Mouse (Mus musculus) erythroblast, embryonic 14.5 days (primary cell): ENCODE measurements around the gene Rnf169.

ENCODE experiments used
- GATA1 ChIP-seq: IDR thresholded peaks from 2 replicates; pipeline ENCODE4 v1.6.1; 2012; ENCODE audit warnings: low read length, inconsistent platforms, mixed read lengths
- TAL1 ChIP-seq: IDR thresholded peaks from 3 replicates; pipeline ENCODE4 v1.6.1; 2012; ENCODE audit warnings: low read length, inconsistent platforms, mixed read lengths

GRCm38 (mm10) chr7:100003781-100004180 lies 23.5 kb upstream of the Rnf169 start:
- TF ChIP-seq GATA1 (no peak), TAL1 (no peak)
